11 mouse cellular contexts compared by ENCODE assay signal in the genomic region with DNA sequence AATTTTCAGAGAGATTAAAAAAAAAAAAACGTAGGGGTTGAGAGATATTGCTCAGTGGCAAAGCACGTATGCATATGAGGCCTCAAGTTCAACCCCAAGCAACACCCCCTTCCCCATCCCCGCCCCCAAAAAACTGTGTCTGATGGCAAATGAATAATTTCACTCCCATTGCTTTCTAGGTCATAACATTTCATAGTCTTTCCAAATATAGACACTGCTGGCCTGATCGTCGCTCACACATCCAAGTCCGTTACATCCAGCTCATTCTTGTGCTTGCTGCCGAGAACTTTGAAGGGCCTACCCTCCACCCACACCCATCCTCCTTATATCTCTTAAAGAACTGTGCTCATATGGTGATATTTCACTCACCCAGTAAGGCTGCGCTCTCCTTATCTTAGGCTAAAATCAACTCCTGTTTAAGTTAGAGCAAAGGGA. TPM values are rescaled to one million over a fixed set of nuclear protein-coding genes. Genes with fewer than 3 reads are reported as not detected.
A peak's percentile ranks its signal among the peaks of the same experiment; 100 is the strongest.
DNase-seq lines count a peak whose midpoint lies in the region; ATAC-seq and TF ChIP-seq lines count a peak whose summit lies in the region.
"Had no signal": no experiment of that assay in that cellular context is flagged by ENCODE, and none has a peak within 500 bp of the region (broad histone marks: within the 10 kb centered on the region; RNA-seq: fewer than 3 reads in every experiment).

No protein-coding gene starts in this region.

- peak overlapping the region; percentile 68; the same call in 1 of the 2 replicates for H3K4me2 ChIP-seq in heart, embryonic 11.5 days
- H3K4me2 ChIP-seq in lung, embryonic 14.5 days, result no peak overlapping the region
- H3K4me2 ChIP-seq in intestine, postnatal 0 days (replicated peaks; ENCODE audit: low read depth), result peak overlapping the region; percentile 66; the same call in 1 of the 2 replicates
- H3K4me2 ChIP-seq in stomach, embryonic 15.5 days, result peak overlapping the region; percentile 63; the same call in 1 of the 2 replicates

- no peak overlapping the region for H3K9ac ChIP-seq in heart, embryonic 11.5 days (ENCODE audit: low read depth, low read length)
- H3K9ac ChIP-seq in lung, embryonic 14.5 days, result no peak overlapping the region
- no peak overlapping the region for H3K9ac ChIP-seq in intestine, postnatal 0 days (ENCODE audit: low read depth, low read length)
- no peak overlapping the region for H3K9ac ChIP-seq in stomach, embryonic 15.5 days

- ATAC-seq in heart, embryonic 11.5 days (replicated peaks; ENCODE audit: insufficient number of reproducible peaks, low FRiP score, low TSS enrichment), result no peak
- peak; percentile 31; the same call in 1 of the 2 replicates for ATAC-seq in lung, embryonic 14.5 days (ENCODE audit: insufficient read depth)
- ATAC-seq in intestine, postnatal 0 days, result no peak
- ATAC-seq in stomach, embryonic 15.5 days (ENCODE audit: insufficient read depth, low FRiP score, low read depth), result no peak
- ATAC-seq in inflammation-experienced regulatory T-cells, adult 6 months, result no peak

- H3K27me3 ChIP-seq in heart, embryonic 11.5 days (ENCODE audit: control insufficient read depth, insufficient read depth, low read length), result no peaks in the 10 kb centered on the region
- no peaks in the 10 kb centered on the region for H3K27me3 ChIP-seq in lung, embryonic 14.5 days (ENCODE audit: insufficient read depth, low read length)
- H3K27me3 ChIP-seq in intestine, postnatal 0 days (replicated peaks; ENCODE audit: control insufficient read depth, insufficient read depth, low read length), result no peaks in the 10 kb centered on the region
- no peaks in the 10 kb centered on the region for H3K27me3 ChIP-seq in stomach, embryonic 15.5 days (replicated peaks)
- H3K27me3 ChIP-seq: CH12.LX had no signal

- peaks cover 8% of the 10 kb centered on the region for H3K4me1 ChIP-seq in heart, embryonic 11.5 days (ENCODE audit: control insufficient read depth, insufficient read depth, low read length)
- H3K4me1 ChIP-seq in lung, embryonic 14.5 days (ENCODE audit: insufficient read depth), result no peaks in the 10 kb centered on the region
- peaks cover 7% of the 10 kb centered on the region for H3K4me1 ChIP-seq in intestine, postnatal 0 days (replicated peaks; ENCODE audit: control insufficient read depth, insufficient read depth, low read length)
- 0 out of 2 replicates have a peak, but pooled peaks cover 10% of the 10 kb centered on the region for H3K4me1 ChIP-seq in stomach, embryonic 15.5 days

- DNase-seq in heart, adult 9 months (ENCODE audit: low spot score in 2 of 2), result no peak
- DNase-seq in lung, embryonic 14.5 days, result no peak
- no peak for DNase-seq in lung, postnatal 25 days (ENCODE audit: low spot score)
- no peak for DNase-seq in layer of hippocampus, postnatal 10 days (ENCODE audit: low spot score in 2 of 2)

- no peak overlapping the region for H3K4me3 ChIP-seq in heart, embryonic 11.5 days (ENCODE audit: low read depth, low read length)
- H3K4me3 ChIP-seq in lung, embryonic 14.5 days (ENCODE audit: low read depth, low read length), result no peak overlapping the region
- no peak overlapping the region for H3K4me3 ChIP-seq in intestine, postnatal 0 days (ENCODE audit: low read depth, low read length)
- H3K4me3 ChIP-seq in stomach, embryonic 15.5 days (replicated peaks), result no peak overlapping the region

- no peak overlapping the region for H3K27ac ChIP-seq in heart, embryonic 11.5 days (ENCODE audit: low read depth, low read length)
- H3K27ac ChIP-seq in lung, embryonic 14.5 days (ENCODE audit: low read depth), result no peak overlapping the region
- H3K27ac ChIP-seq in intestine, postnatal 0 days (ENCODE audit: low read depth, low read length), result no peak overlapping the region; the same call in 1 of the 2 replicates
- H3K27ac ChIP-seq in stomach, embryonic 15.5 days, result no peak overlapping the region

- H3K36me3 ChIP-seq in heart, embryonic 11.5 days (ENCODE audit: control insufficient read depth, insufficient read depth, low read length), result no peaks in the 10 kb centered on the region
- H3K36me3 ChIP-seq in lung, embryonic 14.5 days (ENCODE audit: insufficient read depth), result no peaks in the 10 kb centered on the region
- no peaks in the 10 kb centered on the region for H3K36me3 ChIP-seq in intestine, postnatal 0 days (ENCODE audit: control insufficient read depth, insufficient read depth)
- H3K36me3 ChIP-seq in stomach, embryonic 15.5 days, result no peaks in the 10 kb centered on the region

- H3K9me3 ChIP-seq in heart, embryonic 11.5 days (replicated peaks; ENCODE audit: control insufficient read depth, low read length), result no peaks in the 10 kb centered on the region
- no peaks in the 10 kb centered on the region for H3K9me3 ChIP-seq in lung, embryonic 14.5 days (ENCODE audit: low read depth, low read length)
- H3K9me3 ChIP-seq in intestine, postnatal 0 days (ENCODE audit: control insufficient read depth), result no peaks in the 10 kb centered on the region
- no peaks in the 10 kb centered on the region for H3K9me3 ChIP-seq in stomach, embryonic 15.5 days

- TF ChIP-seq CTCF in lung, embryonic 14.5 days (IDR thresholded peaks at IDR 0.05; ENCODE audit: low read depth), result no peak
- TF ChIP-seq CTCF in intestine, postnatal 0 days (IDR thresholded peaks at IDR 0.05; ENCODE audit: low read depth), result no peak

- WGBS in heart, embryonic 11.5 days (ENCODE audit: insufficient replicate concordance), result 67% methylated on average over 8 of the region's 8 CpGs
- 54% methylated on average over 8 of the region's 8 CpGs for WGBS in lung, embryonic 14.5 days
- WGBS in intestine, postnatal 0 days, result 71% methylated on average over 8 of the region's 8 CpGs
- 58% methylated on average over 8 of the region's 8 CpGs for WGBS in stomach, embryonic 15.5 days

RNA-seq across cellular contexts. Expression of a gene that starts 5.2 kb away (rescaled TPM):
- polyA plus RNA-seq in heart, embryonic 11.5 days (2014; fragmentation: Nextera tagmentation; extraction: Ambion mirVana), result 0.20 and 0.72 TPM in 2 replicates
- 0.15 and 0.17 TPM in 2 replicates for polyA plus RNA-seq in lung, embryonic 14.5 days (2014; fragmentation: Nextera tagmentation; extraction: Ambion mirVana)
- polyA plus RNA-seq in intestine, postnatal 0 days (2015; fragmentation: Nextera tagmentation; extraction: Ambion mirVana), result 2.7 and 4.2 TPM in 2 replicates
- 2.1 and 3.4 TPM in 2 replicates for polyA plus RNA-seq in stomach, embryonic 15.5 days (2015; fragmentation: Nextera tagmentation; extraction: Ambion mirVana)
- under 1 TPM in 1 of 2 experiments, not detected in 1; 0.31 TPM for total RNA-seq in layer of hippocampus, postnatal 10 days (2021)
- not detected for polyA plus RNA-seq in inflammation-experienced regulatory T-cells, adult 6 months (2017; shearing (Covaris generic))
- total RNA-seq: CH12.LX; neutrophil, adult 5-6 weeks had no signal
- polyA plus RNA-seq: cortical plate, adult 2 months had no signal

RNA-seq across cellular contexts. Expression of a gene that starts 45.5 kb away (rescaled TPM):
- polyA plus RNA-seq in heart, embryonic 11.5 days (2014; fragmentation: Nextera tagmentation; extraction: Ambion mirVana), result 34.4 and 36.3 TPM in 2 replicates
- polyA plus RNA-seq in lung, embryonic 14.5 days (2014; fragmentation: Nextera tagmentation; extraction: Ambion mirVana), result 24.2 and 27.8 TPM in 2 replicates
- polyA plus RNA-seq in intestine, postnatal 0 days (2015; fragmentation: Nextera tagmentation; extraction: Ambion mirVana), result 25.6 and 27.4 TPM in 2 replicates
- 22.1 and 22.5 TPM in 2 replicates for polyA plus RNA-seq in stomach, embryonic 15.5 days (2015; fragmentation: Nextera tagmentation; extraction: Ambion mirVana)
- 1 to 10 TPM; 8.2 to 9.1 TPM for total RNA-seq in layer of hippocampus, postnatal 10 days (2021)
- polyA plus RNA-seq in inflammation-experienced regulatory T-cells, adult 6 months (2017; shearing (Covaris generic)), result 10 to 100 TPM; 12.6 to 14.2 (median 13.2) TPM

RNA-seq across cellular contexts. Expression of a gene that starts 45.6 kb away (rescaled TPM):
- 27.2 and 30.1 TPM in 2 replicates for polyA plus RNA-seq in heart, embryonic 11.5 days (2014; fragmentation: Nextera tagmentation; extraction: Ambion mirVana)
- polyA plus RNA-seq in lung, embryonic 14.5 days (2014; fragmentation: Nextera tagmentation; extraction: Ambion mirVana), result 28.9 and 29.6 TPM in 2 replicates
- 9.7 and 10.6 TPM in 2 replicates for polyA plus RNA-seq in intestine, postnatal 0 days (2015; fragmentation: Nextera tagmentation; extraction: Ambion mirVana)
- polyA plus RNA-seq in stomach, embryonic 15.5 days (2015; fragmentation: Nextera tagmentation; extraction: Ambion mirVana), result 19.7 and 20.3 TPM in 2 replicates
- 10 to 100 TPM; 21.5 to 22.3 TPM for total RNA-seq in layer of hippocampus, postnatal 10 days (2021)
- 10 to 100 TPM; 11.2 to 16.2 (median 14.4) TPM for polyA plus RNA-seq in inflammation-experienced regulatory T-cells, adult 6 months (2017; shearing (Covaris generic))
